Mouse (Mus musculus): ENCODE results near the gene Lsm14a.

The Lsm14a gene

GRCm38 (mm10) chr7:34393215-34393614 is at the start of gene Lsm14a:
Lsm14a (minus strand) TSS chr7:34393315.
- DNase-seq (ENCODE audit: low spot score in 2 of 2): no peak

GRCm38 (mm10) chr7:34438903-34439302 is 45.8 kb upstream of the Lsm14a start:
- DNase-seq (ENCODE audit: low spot score in 2 of 2): peak in 1 of 2 experiments; percentile 28

- no peak for DNase-seq (ENCODE audit: low spot score in 2 of 2)
Measured at GRCm38 (mm10) chr7:34433597-34433996, 40.5 kb upstream of the Lsm14a start.

GRCm38 (mm10) chr7:34421201-34421600 is 28.1 kb upstream of the Lsm14a start:
- DNase-seq (ENCODE audit: low spot score in 2 of 2): no peak

- peak in 1 of 2 experiments; percentile 67 for DNase-seq (ENCODE audit: low spot score in 2 of 2)
Measured at GRCm38 (mm10) chr7:34407492-34407891, 14.4 kb upstream of the Lsm14a start.

GRCm38 (mm10) chr7:34403876-34404275 is 10.8 kb upstream of the Lsm14a start:
- DNase-seq (ENCODE audit: low spot score in 2 of 2): no peak

- DNase-seq (ENCODE audit: low spot score in 2 of 2): no peak
Measured at GRCm38 (mm10) chr7:34400070-34400469, 7.0 kb upstream of the Lsm14a start.

GRCm38 (mm10) chr7:34398831-34399230 is 5.7 kb upstream of the Lsm14a start:
- DNase-seq (ENCODE audit: low spot score in 2 of 2): peak in 1 of 2 experiments; percentile 37

- no peak for DNase-seq (ENCODE audit: low spot score in 2 of 2)
Measured at GRCm38 (mm10) chr7:34396791-34397190, 3.7 kb upstream of the Lsm14a start.

- DNase-seq (ENCODE audit: low spot score in 2 of 2): no peak
Measured at GRCm38 (mm10) chr7:34395761-34396160, 2.6 kb upstream of the Lsm14a start.

- no peak for DNase-seq (ENCODE audit: low spot score in 2 of 2)
Measured at GRCm38 (mm10) chr7:34394636-34395035, 1.5 kb upstream of the Lsm14a start.

- DNase-seq (ENCODE audit: low spot score in 2 of 2): no peak
Measured at GRCm38 (mm10) chr7:34394091-34394490, 976 bp upstream of the Lsm14a start.

GRCm38 (mm10) chr7:34392335-34392734 is 780 bp downstream of the Lsm14a start:
- DNase-seq (ENCODE audit: low spot score in 2 of 2): no peak

GRCm38 (mm10) chr7:34391711-34392110 is 1.4 kb downstream of the Lsm14a start:
- no peak for DNase-seq (ENCODE audit: low spot score in 2 of 2)

GRCm38 (mm10) chr7:34390834-34391155 is 2.3 kb downstream of the Lsm14a start:
- peak; percentile 29 to 37 for DNase-seq (ENCODE audit: low spot score in 2 of 2)

- DNase-seq (ENCODE audit: low spot score in 2 of 2): no peak
Measured at GRCm38 (mm10) chr7:34390111-34390833, 2.8 kb downstream of the Lsm14a start.

- DNase-seq (ENCODE audit: low spot score in 2 of 2): peak; percentile 94 to 95
Measured at GRCm38 (mm10) chr7:34389277-34390085, 3.6 kb downstream of the Lsm14a start.

GRCm38 (mm10) chr7:34388445-34389276 is 4.5 kb downstream of the Lsm14a start:
- peak; percentile 67 to 71 for DNase-seq (ENCODE audit: low spot score in 2 of 2)

- DNase-seq (ENCODE audit: low spot score in 2 of 2): no peak
Measured at GRCm38 (mm10) chr7:34387784-34388444, 5.2 kb downstream of the Lsm14a start.

- DNase-seq (ENCODE audit: low spot score in 2 of 2): no peak
Measured at GRCm38 (mm10) chr7:34382803-34383202, 10.3 kb downstream of the Lsm14a start.

- no peak for DNase-seq (ENCODE audit: low spot score in 2 of 2)
Measured at GRCm38 (mm10) chr7:34381733-34382132, 11.4 kb downstream of the Lsm14a start.

GRCm38 (mm10) chr7:34380311-34380710 is 12.8 kb downstream of the Lsm14a start:
- DNase-seq (ENCODE audit: low spot score in 2 of 2): no peak

All from right cerebral cortex, postnatal 10 days (tissue).